9 mouse cellular contexts compared by ENCODE assay signal in genomic region chr1:181039652-181040051, GRCm38 (mm10). TPM values are rescaled to one million over a fixed set of nuclear protein-coding genes. Genes with fewer than 3 reads are reported as not detected.
DNase-seq lines count a peak whose midpoint lies in the region; ATAC-seq and TF ChIP-seq lines count a peak whose summit lies in the region.
"Had no signal": no experiment of that assay in that cellular context is flagged by ENCODE, and none has a peak within 500 bp of the region (broad histone marks: within the 10 kb centered on the region; RNA-seq: fewer than 3 reads in every experiment).

No protein-coding gene starts in this region.

- peaks cover 6% of the 10 kb centered on the region; the same call in 1 of the 2 replicates for H3K27me3 ChIP-seq in kidney, embryonic 16.5 days (ENCODE audit: insufficient read depth, low read length)
- H3K27me3 ChIP-seq: hindbrain, embryonic 15.5 days had no signal

- H3K4me2 ChIP-seq in kidney, embryonic 16.5 days (replicated peaks; ENCODE audit: low read depth, low read length), result no peak overlapping the region
- H3K4me2 ChIP-seq: hindbrain, embryonic 15.5 days had no signal

- ATAC-seq in kidney, embryonic 16.5 days (ENCODE audit: low FRiP score, low TSS enrichment), result no peak

- no peak overlapping the region for H3K4me3 ChIP-seq in kidney, embryonic 16.5 days (ENCODE audit: low read length)
- H3K4me3 ChIP-seq in ES-E14 (ENCODE audit: insufficient read depth in 1 of 2, low read depth in 1 of 2, low read length in 2 of 2, poor library complexity in 1 of 2, severe bottlenecking in 1 of 2), result no peak overlapping the region
- H3K4me3 ChIP-seq: hindbrain, embryonic 15.5 days had no signal

- H3K27ac ChIP-seq in kidney, embryonic 16.5 days (ENCODE audit: low read length), result no peak overlapping the region
- H3K27ac ChIP-seq in ES-E14 (ENCODE audit: insufficient read depth, low read depth, low read length, poor library complexity, severe bottlenecking), result no peak overlapping the region
- H3K27ac ChIP-seq: hindbrain, embryonic 15.5 days had no signal

- H3K9ac ChIP-seq in kidney, embryonic 16.5 days (replicated peaks; ENCODE audit: low read length), result no peak overlapping the region
- H3K9ac ChIP-seq in ES-E14 (ENCODE audit: insufficient read depth, low read depth, low read length, poor library complexity, severe bottlenecking), result no peak overlapping the region
- H3K9ac ChIP-seq: hindbrain, embryonic 15.5 days had no signal

- H3K9me3 ChIP-seq in kidney, embryonic 16.5 days (ENCODE audit: low read length), result no peaks in the 10 kb centered on the region
- no peaks in the 10 kb centered on the region for H3K9me3 ChIP-seq in ES-E14 (ENCODE audit: control insufficient read depth, insufficient read depth, low read depth, low read length)
- H3K9me3 ChIP-seq: hindbrain, embryonic 15.5 days had no signal

- peak; percentile 50 for DNase-seq in kidney, adult 9 months
- peak; percentile 51 for DNase-seq in ES-E14 (ENCODE audit: low read depth, low spot score)
- peak; percentile 57 for DNase-seq in c-Kit-positive CD71-positive TER-119-positive erythroid progenitor cells, embryonic 14.5 days (ENCODE audit: low spot score)
- DNase-seq in heart, postnatal 4 days, result peak; percentile 18
- peak; percentile 44 for DNase-seq in mesoderm, embryonic 11.5 days (ENCODE audit: low read depth, low spot score)
- no peak for DNase-seq in ovary, postnatal 10 days (ENCODE audit: low spot score)
- DNase-seq in right cerebral cortex, postnatal 10 days (ENCODE audit: low spot score in 2 of 2), result no peak

- no peaks in the 10 kb centered on the region for H3K36me3 ChIP-seq in kidney, embryonic 16.5 days (ENCODE audit: insufficient read depth, low read length)
- no peaks in the 10 kb centered on the region for H3K36me3 ChIP-seq in ES-E14 (ENCODE audit: control insufficient read depth, insufficient read depth, low read length, poor library complexity, severe bottlenecking)
- H3K36me3 ChIP-seq: hindbrain, embryonic 15.5 days had no signal

- 7% methylated on average over 4 of the region's 4 CpGs for WGBS in kidney, embryonic 16.5 days

- no peaks in the 10 kb centered on the region for H3K4me1 ChIP-seq in kidney, embryonic 16.5 days (ENCODE audit: insufficient read depth, low read length)
- H3K4me1 ChIP-seq in ES-E14 (ENCODE audit: control insufficient read depth in 2 of 2, insufficient read depth in 2 of 2, low read length in 2 of 2, poor library complexity in 1 of 2), result peaks cover 0 to 3% of the 10 kb centered on the region in 2 experiments; a peak in 1 of 4 replicates
- H3K4me1 ChIP-seq: hindbrain, embryonic 15.5 days had no signal

- in situ Hi-C loops in ES-E14 (cut with MboI; ENCODE audit: low sequenced_read_pairs in 2 of 2, unreplicated experiment in 2 of 2), result no loop called here

TF ChIP-seq in ES-E14, 5 proteins besides CTCF, POLR2A, EP300 and RAD21:
- TF ChIP-seq ZNF384 (IDR thresholded peaks at IDR 0.05; ENCODE audit: low read depth, low read length) (no peak), MAFK (IDR thresholded peaks at IDR 0.05; ENCODE audit: insufficient read depth, low read depth, low read length) (no peak), CHD2 (IDR thresholded peaks at IDR 0.05; ENCODE audit: low read depth, low read length) (no peak), ZC3H11A (IDR thresholded peaks at IDR 0.05; ENCODE audit: borderline replicate concordance, low read depth, low read length) (no peak), HCFC1 (IDR thresholded peaks at IDR 0.05; ENCODE audit: borderline replicate concordance, insufficient read depth, low read length) (no peak)
TF ChIP-seq in ES-E14: peak in this region for 0.

RNA-seq across cellular contexts. Expression of gene 9130409I23Rik, which starts 11.4 kb away (rescaled TPM):
- polyA plus RNA-seq in kidney, embryonic 16.5 days (2015; fragmentation: Nextera tagmentation; extraction: Ambion mirVana), result 0.09 TPM in 1 of 2 replicates, not detected in the other
- not detected in 2 replicates for total RNA-seq in ES-E14 (2012; rRNA removed)
- not detected for total RNA-seq in heart, postnatal 4 days (2021)
- polyA plus RNA-seq: hindbrain, embryonic 15.5 days had no signal

RNA-seq across cellular contexts. Expression of gene Ephx1, which starts 18.9 kb away (rescaled TPM):
- polyA plus RNA-seq in kidney, embryonic 16.5 days (2015; fragmentation: Nextera tagmentation; extraction: Ambion mirVana), result 7.1 and 8.3 TPM in 2 replicates
- 12.5 and 35.9 TPM in 2 replicates for total RNA-seq in ES-E14 (2012; rRNA removed)
- 10 to 100 TPM; 11.6 to 13.8 TPM for total RNA-seq in heart, postnatal 4 days (2021)

Comparison
In these comparisons a context has a peak if more than half of its experiments do, and no peak if none do; other contexts are left out.
1. DNase-seq: peak in kidney, adult 9 months (single experiment), ES-E14 (single experiment), c-Kit-positive CD71-positive TER-119-positive erythroid progenitor cells, embryonic 14.5 days (single experiment), heart, postnatal 4 days (single experiment) and mesoderm, embryonic 11.5 days (single experiment); none in ovary, postnatal 10 days (single experiment) and right cerebral cortex, postnatal 10 days (0 of 2).